Mouse (Mus musculus): ENCODE data around the gene Ppp2r2c. TPM values are rescaled to one million over a fixed set of nuclear protein-coding genes. Genes with fewer than 3 reads are reported as not detected.

The Ppp2r2c gene
- polyA plus RNA-seq, 1 experiment from 2014 or later: 64.1 TPM

DNA sequence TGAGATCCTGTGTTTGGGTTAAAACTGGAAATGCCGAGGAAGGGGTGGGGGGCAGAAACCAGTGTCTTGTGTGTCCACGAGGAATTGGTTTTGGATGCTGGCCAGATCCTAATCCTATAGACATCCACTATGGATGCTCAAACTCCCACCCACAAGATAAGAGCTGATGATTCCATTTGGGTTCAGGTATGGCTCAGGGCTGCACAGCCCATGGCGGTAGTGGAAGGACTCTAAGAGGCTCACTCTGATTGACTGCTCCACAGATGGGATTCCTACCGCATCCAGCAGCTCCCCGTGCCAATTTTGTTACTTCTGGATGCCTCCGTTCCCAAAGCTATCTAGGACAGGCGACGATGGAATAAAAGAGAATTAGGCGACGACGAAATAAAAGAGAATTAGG is 20.6 kb downstream of the Ppp2r2c start:
- Histone ChIP-seq H3K9ac (replicated peaks; ENCODE audit: low read depth, low read length) (no peak overlapping the region), H3K4me1 (ENCODE audit: control insufficient read depth, insufficient read depth, low read length) (peaks cover 39% of the 10 kb centered on the region), H3K4me3 (ENCODE audit: low read depth, low read length) (no peak overlapping the region), H3K4me2 (ENCODE audit: low read depth, low read length) (no peak overlapping the region), H3K36me3 (ENCODE audit: control insufficient read depth, insufficient read depth, low read length) (no peaks in the 10 kb centered on the region), H3K9me3 (ENCODE audit: control insufficient read depth, low read length) (no peaks in the 10 kb centered on the region), H3K27me3 (ENCODE audit: control insufficient read depth, insufficient read depth, low read length) (no peaks in the 10 kb centered on the region), H3K27ac (ENCODE audit: low read depth, low read length) (no peak overlapping the region)
- ATAC-seq (ENCODE audit: low read depth): no peak
- WGBS: 84% methylated on average over 11 of the region's 11 CpGs

- no peak overlapping the region for H3K4me2 ChIP-seq (ENCODE audit: low read depth, low read length)
- H3K36me3 ChIP-seq (ENCODE audit: control insufficient read depth, insufficient read depth, low read length): no peaks in the 10 kb centered on the region
- no peak overlapping the region for H3K9ac ChIP-seq (replicated peaks; ENCODE audit: low read depth, low read length)
- no peaks in the 10 kb centered on the region for H3K9me3 ChIP-seq (ENCODE audit: control insufficient read depth, low read length)
- H3K27ac ChIP-seq (ENCODE audit: low read depth, low read length): no peak overlapping the region
- WGBS: 86% methylated on average over 2 of the region's 2 CpGs
- peaks cover 44% of the 10 kb centered on the region for H3K4me1 ChIP-seq (ENCODE audit: control insufficient read depth, insufficient read depth, low read length)
- H3K27me3 ChIP-seq (ENCODE audit: control insufficient read depth, insufficient read depth, low read length): no peaks in the 10 kb centered on the region
- no peak for ATAC-seq (ENCODE audit: low read depth)
- no peak overlapping the region for H3K4me3 ChIP-seq (ENCODE audit: low read depth, low read length)
These were observed 21.1 kb downstream of the Ppp2r2c start for GRCm38 (mm10) chr5:36889380-36889886.

DNA sequence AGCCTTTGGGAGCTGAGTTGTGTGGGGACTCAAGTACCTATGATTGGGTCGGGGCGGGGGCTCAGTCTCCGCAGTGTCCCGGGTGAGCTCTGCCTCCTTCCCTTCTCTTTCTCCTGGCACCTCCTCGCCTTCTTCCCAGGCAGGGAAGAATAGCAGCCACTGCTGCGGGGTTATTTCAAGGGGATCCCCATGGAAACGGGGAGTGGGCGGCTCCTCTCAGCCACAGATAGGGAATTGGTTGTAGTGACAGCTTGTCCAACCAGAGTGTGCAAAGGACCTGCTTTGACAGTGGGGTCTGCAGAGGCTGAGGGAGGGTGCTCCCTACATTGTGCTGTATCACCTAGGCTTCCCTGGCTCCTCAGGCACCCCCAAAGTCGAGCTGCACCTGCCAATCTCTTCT is 22.5 kb downstream of the Ppp2r2c start:
- no peak overlapping the region for H3K4me3 ChIP-seq (ENCODE audit: low read depth, low read length)
- no peaks in the 10 kb centered on the region for H3K9me3 ChIP-seq (ENCODE audit: control insufficient read depth, low read length)
- H3K27ac ChIP-seq (ENCODE audit: low read depth, low read length): 0 out of 2 replicates have a peak overlapping the region, but pooled peaks have one; percentile 1
- peak; percentile 42; the same call in 1 of the 2 replicates for ATAC-seq (ENCODE audit: low read depth)
- H3K27me3 ChIP-seq (ENCODE audit: control insufficient read depth, insufficient read depth, low read length): no peaks in the 10 kb centered on the region
- 18% methylated on average over 9 of the region's 9 CpGs for WGBS
- no peak overlapping the region for H3K9ac ChIP-seq (replicated peaks; ENCODE audit: low read depth, low read length)
- peaks cover 57% of the 10 kb centered on the region for H3K4me1 ChIP-seq (ENCODE audit: control insufficient read depth, insufficient read depth, low read length)
- H3K4me2 ChIP-seq (ENCODE audit: low read depth, low read length): no peak overlapping the region
- H3K36me3 ChIP-seq (ENCODE audit: control insufficient read depth, insufficient read depth, low read length): no peaks in the 10 kb centered on the region

DNA sequence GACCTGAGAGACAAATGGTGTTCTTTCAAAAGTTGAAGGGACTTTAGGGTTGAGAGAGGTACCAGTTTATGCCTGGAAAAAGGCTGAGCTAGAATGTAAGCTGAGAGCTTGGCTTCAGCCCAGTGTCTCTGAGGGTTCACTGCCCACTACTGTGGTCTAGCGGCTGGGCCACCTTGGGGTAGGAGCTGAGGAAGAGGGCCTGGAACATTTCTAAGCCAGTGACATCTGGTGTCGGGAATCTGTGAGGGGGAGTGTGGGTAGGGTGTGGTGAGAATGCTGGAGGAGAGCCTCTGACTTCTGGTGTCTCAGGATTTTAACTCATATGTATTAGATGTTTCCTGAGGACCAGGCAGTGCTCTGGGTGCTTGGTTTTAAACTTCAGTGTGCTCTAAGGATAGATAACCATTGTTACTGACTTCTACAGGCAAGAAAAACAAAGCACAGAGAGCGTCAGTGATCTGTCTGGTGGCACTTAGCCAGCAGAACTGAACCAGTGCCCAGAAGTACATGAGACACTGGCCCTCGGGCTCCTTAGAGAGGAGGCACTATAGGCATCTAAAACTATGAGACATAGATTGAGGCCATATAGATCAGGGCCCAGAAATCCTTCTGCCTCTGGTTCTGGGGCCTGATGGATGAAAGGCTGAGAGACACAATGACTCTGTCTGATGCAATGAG is 23.6 kb downstream of the Ppp2r2c start:
- H3K4me3 ChIP-seq (ENCODE audit: low read depth, low read length): no peak overlapping the region
- no peaks in the 10 kb centered on the region for H3K36me3 ChIP-seq (ENCODE audit: control insufficient read depth, insufficient read depth, low read length)
- H3K9me3 ChIP-seq (ENCODE audit: control insufficient read depth, low read length): no peaks in the 10 kb centered on the region
- no peak overlapping the region for H3K4me2 ChIP-seq (ENCODE audit: low read depth, low read length)
- ATAC-seq (ENCODE audit: low read depth): no peak
- H3K27ac ChIP-seq (ENCODE audit: low read depth, low read length): no peak overlapping the region
- no peaks in the 10 kb centered on the region for H3K27me3 ChIP-seq (ENCODE audit: control insufficient read depth, insufficient read depth, low read length)
- H3K4me1 ChIP-seq (ENCODE audit: control insufficient read depth, insufficient read depth, low read length): peaks cover 55% of the 10 kb centered on the region
- 67% methylated on average over 4 of the region's 4 CpGs for WGBS
- no peak overlapping the region for H3K9ac ChIP-seq (replicated peaks; ENCODE audit: low read depth, low read length)

- Histone ChIP-seq H3K27me3 (ENCODE audit: control insufficient read depth, insufficient read depth, low read length) (no peaks in the 10 kb centered on the region), H3K27ac (ENCODE audit: low read depth, low read length) (no peak overlapping the region), H3K4me2 (ENCODE audit: low read depth, low read length) (no peak overlapping the region), H3K9me3 (ENCODE audit: control insufficient read depth, low read length) (no peaks in the 10 kb centered on the region), H3K36me3 (ENCODE audit: control insufficient read depth, insufficient read depth, low read length) (no peaks in the 10 kb centered on the region), H3K4me1 (ENCODE audit: control insufficient read depth, insufficient read depth, low read length) (peaks cover 42% of the 10 kb centered on the region), H3K4me3 (ENCODE audit: low read depth, low read length) (no peak overlapping the region), H3K9ac (replicated peaks; ENCODE audit: low read depth, low read length) (no peak overlapping the region)
- no peak for ATAC-seq (ENCODE audit: low read depth)
- 63% methylated on average over 9 of the region's 9 CpGs for WGBS
These were observed 24.9 kb downstream of the Ppp2r2c start for GRCm38 (mm10) chr5:36893263-36893662.

- 73% methylated on average over 10 of the region's 10 CpGs for WGBS
- H3K4me3 ChIP-seq (ENCODE audit: low read depth, low read length): no peak overlapping the region
- ATAC-seq (ENCODE audit: low read depth): no peak
- H3K9ac ChIP-seq (replicated peaks; ENCODE audit: low read depth, low read length): no peak overlapping the region
- no peaks in the 10 kb centered on the region for H3K9me3 ChIP-seq (ENCODE audit: control insufficient read depth, low read length)
- H3K27me3 ChIP-seq (ENCODE audit: control insufficient read depth, insufficient read depth, low read length): no peaks in the 10 kb centered on the region
- no peak overlapping the region for H3K27ac ChIP-seq (ENCODE audit: low read depth, low read length)
- no peaks in the 10 kb centered on the region for H3K36me3 ChIP-seq (ENCODE audit: control insufficient read depth, insufficient read depth, low read length)
- no peak overlapping the region for H3K4me2 ChIP-seq (ENCODE audit: low read depth, low read length)
- peaks cover 35% of the 10 kb centered on the region for H3K4me1 ChIP-seq (ENCODE audit: control insufficient read depth, insufficient read depth, low read length)
These were observed 25.8 kb downstream of the Ppp2r2c start for GRCm38 (mm10) chr5:36894070-36894469.

- H3K36me3 ChIP-seq (ENCODE audit: control insufficient read depth, insufficient read depth, low read length): no peaks in the 10 kb centered on the region
- 71% methylated on average over 6 of the region's 6 CpGs for WGBS
- H3K9ac ChIP-seq (replicated peaks; ENCODE audit: low read depth, low read length): no peak overlapping the region
- no peak overlapping the region for H3K4me2 ChIP-seq (ENCODE audit: low read depth, low read length)
- peak overlapping the region; percentile 34; the same call in 1 of the 2 replicates for H3K27ac ChIP-seq (ENCODE audit: low read depth, low read length)
- no peaks in the 10 kb centered on the region for H3K9me3 ChIP-seq (ENCODE audit: control insufficient read depth, low read length)
- no peak overlapping the region for H3K4me3 ChIP-seq (ENCODE audit: low read depth, low read length)
- no peaks in the 10 kb centered on the region for H3K27me3 ChIP-seq (ENCODE audit: control insufficient read depth, insufficient read depth, low read length)
- peaks cover 35% of the 10 kb centered on the region for H3K4me1 ChIP-seq (ENCODE audit: control insufficient read depth, insufficient read depth, low read length)
- ATAC-seq (ENCODE audit: low read depth): no peak
These were observed 26.5 kb downstream of the Ppp2r2c start for GRCm38 (mm10) chr5:36894604-36895368.

- ATAC-seq (ENCODE audit: low read depth): peak; percentile 29; the same call in 1 of the 2 replicates
- Histone ChIP-seq H3K27me3 (ENCODE audit: control insufficient read depth, insufficient read depth, low read length) (no peaks in the 10 kb centered on the region), H3K4me3 (ENCODE audit: low read depth, low read length) (no peak overlapping the region), H3K4me2 (ENCODE audit: low read depth, low read length) (no peak overlapping the region), H3K4me1 (ENCODE audit: control insufficient read depth, insufficient read depth, low read length) (peaks cover 28% of the 10 kb centered on the region), H3K9me3 (ENCODE audit: control insufficient read depth, low read length) (no peaks in the 10 kb centered on the region), H3K36me3 (ENCODE audit: control insufficient read depth, insufficient read depth, low read length) (no peaks in the 10 kb centered on the region), H3K27ac (ENCODE audit: low read depth, low read length) (no peak overlapping the region; the same call in 1 of the 2 replicates), H3K9ac (replicated peaks; ENCODE audit: low read depth, low read length) (no peak overlapping the region)
- WGBS: 64% methylated on average over 10 of the region's 10 CpGs
These were observed 27.6 kb downstream of the Ppp2r2c start for GRCm38 (mm10) chr5:36895621-36896573.

All from neural tube, embryonic 14.5 days (tissue).